Mouse (Mus musculus) layer of hippocampus, adult 2 months (tissue): ENCODE results near the gene Dctn3. TPM values are rescaled to one million over a fixed set of nuclear protein-coding genes. Genes with fewer than 3 reads are reported as not detected.
A peak's percentile ranks its signal among the peaks of the same experiment; 100 is the strongest.

ENCODE experiments used
- DNase-seq, 2 experiments: peaks; one replicate each; pipeline ENCODE4 v3.0.0; 2022; ENCODE audit warnings: low spot score in 2 of 2
- H3K27ac ChIP-seq: fragments of 200-600 bp; 2 replicates; pipeline ENCODE4 v1.8.1; 2022
- H3K4me3 ChIP-seq: fragments of 200-600 bp; 2 replicates; pipeline ENCODE4 v1.8.1; 2022; ENCODE audit warnings: mild to moderate bottlenecking
- CTCF ChIP-seq: fragments of 200-600 bp; conservative IDR thresholded peaks from 2 replicates; pipeline ENCODE4 v1.8.1; 2022; ENCODE audit warnings: antibody characterized with exemption, mild to moderate bottlenecking, moderate library complexity
- total RNA-seq, 2 experiments: library from RNA; stranded (reverse); gene quantifications; 2 replicates each; pipeline ENCODE4 v1.2.3; 2021

Dctn3 gene
- total RNA-seq, 2 experiments from 2014 or later: 136 to 153 TPM

DNA sequence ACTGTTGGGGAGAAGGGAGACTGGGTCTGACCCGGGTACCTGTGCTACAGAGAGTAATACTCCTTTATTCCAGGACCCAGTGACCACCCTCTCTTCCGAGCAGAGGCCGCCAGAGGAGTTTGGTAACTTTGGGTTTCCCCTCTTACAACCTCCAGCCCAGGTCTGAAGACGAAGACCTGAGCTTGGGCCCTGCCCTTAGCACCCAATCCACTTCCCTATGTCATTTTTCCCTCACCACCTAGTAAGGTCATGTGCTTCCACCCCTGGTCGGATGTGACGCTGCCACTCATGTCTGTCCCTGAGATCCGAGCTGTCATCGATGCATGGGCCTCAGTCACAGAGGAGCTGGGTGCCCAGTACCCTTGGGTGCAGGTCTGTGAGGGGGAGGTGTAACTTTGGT is 33.5 kb upstream of the Dctn3 start:
- no peak for TF ChIP-seq CTCF
- DNase-seq: no peak
- Histone ChIP-seq H3K27ac (peak overlapping the region; percentile 95), H3K4me3 (peak overlapping the region; percentile 88)

DNA sequence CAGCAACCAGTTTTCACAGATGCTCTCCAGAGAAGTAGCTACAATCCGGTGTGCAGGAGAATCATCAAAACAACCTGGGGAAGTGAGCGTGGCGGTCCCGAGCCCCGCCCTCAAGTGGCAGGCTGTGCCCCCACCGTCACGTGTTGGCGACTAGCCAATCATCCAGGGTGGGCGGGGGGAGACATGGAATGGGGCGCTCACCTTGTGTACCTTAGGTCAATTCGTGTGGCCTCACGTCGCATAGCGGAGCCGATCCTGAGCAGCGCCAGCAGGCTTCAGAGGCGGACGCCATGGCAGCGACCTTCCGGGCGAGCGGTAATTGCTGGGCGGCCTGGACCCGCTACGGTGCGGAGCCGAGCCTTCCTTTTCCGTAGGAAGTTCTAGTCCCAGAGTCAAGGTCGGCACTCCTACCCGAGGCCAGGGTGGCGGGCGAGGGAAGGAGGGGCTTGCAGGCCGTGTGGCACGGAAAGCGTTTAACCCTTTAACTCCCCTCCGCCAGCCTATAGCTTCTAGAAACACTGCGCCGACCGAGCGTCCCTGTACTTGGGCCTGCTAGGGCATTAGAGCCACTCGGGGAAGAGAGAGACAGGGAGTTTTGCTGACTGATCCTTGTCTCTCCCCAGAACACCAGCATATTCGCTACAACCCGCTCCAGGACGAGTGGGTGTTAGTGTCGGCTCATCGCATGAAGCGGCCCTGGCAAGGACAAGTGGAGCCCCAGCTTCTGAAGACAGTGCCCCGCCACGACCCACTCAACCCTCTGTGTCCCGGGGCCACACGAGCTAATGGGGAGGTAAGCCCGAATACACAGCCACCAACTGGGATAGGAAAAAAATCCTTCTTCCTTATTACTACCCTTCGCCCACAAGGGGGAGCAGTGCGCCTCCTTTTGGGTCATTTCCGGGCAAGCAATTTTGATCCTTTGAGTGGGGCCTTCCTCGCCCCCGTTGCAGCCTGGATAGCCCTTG is 32.7 kb upstream of the Dctn3 start, which contains the start of gene Sigmar1:
Sigmar1 (minus strand) TSS at position 820 of the 968 bp plus-strand sequence.
- Histone ChIP-seq H3K4me3 (peak within 1 kb of the TSS; percentile 88), H3K27ac (peak within 1 kb of the TSS; percentile 95)
- DNase-seq: peak; percentile 76 to 77
- TF ChIP-seq CTCF: peak; percentile 92

DNA sequence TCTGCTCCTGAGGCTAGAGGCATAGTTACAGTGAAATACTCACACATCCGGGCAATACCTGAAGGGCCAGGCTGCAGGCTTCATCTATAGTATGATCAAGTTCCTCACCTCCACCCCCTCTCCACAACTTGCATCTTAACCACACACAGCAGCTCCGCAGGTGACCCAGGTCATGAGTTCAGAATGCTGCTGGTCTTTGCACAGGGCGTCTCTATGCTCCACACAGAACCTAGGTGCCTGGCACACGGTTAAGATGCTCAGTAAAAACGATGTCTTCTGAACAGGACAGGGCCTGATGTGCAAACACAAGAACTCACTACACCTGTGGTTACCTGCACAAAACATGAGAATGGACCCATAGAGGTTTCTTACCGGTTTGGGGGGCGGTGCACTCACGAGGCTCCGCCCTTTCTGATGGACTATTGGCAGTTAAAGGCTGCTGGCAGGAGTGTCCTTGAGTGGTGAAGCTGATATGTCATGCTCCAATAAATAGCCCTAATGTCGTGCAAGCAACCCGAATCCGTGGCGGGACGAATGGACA is 31.9 kb upstream of the Dctn3 start, which contains the start of gene Galt:
Galt (plus strand) TSS at position 432 of the 541 bp plus-strand sequence.
- Histone ChIP-seq H3K4me3 (peak within 1 kb of the TSS; percentile 88), H3K27ac (peak within 1 kb of the TSS; percentile 95)
- no peak for TF ChIP-seq CTCF
- peak in 1 of 2 experiments; percentile 42 for DNase-seq

DNA sequence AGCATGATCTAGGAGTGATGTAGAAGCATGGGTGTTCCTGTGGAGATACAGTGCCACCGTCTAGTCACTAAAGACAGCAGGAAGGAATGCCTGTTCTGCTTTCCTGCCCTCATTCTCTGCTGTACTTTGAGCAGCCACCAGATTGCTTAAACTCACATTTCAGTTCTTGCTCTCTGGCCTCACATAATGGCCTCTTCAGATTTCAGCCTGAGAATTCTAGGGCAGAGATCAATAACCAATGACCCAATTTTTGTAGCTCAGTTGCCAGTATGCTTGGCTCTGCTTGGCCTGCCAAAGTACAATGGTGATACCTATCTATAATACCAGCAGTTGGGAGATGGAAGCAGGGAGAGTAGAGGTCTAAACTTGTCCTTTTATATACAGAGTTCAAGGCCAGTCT is 22.1 kb upstream of the Dctn3 start:
- no peak for TF ChIP-seq CTCF
- Histone ChIP-seq H3K27ac (no peak overlapping the region), H3K4me3 (no peak overlapping the region)
- no peak for DNase-seq

DNA sequence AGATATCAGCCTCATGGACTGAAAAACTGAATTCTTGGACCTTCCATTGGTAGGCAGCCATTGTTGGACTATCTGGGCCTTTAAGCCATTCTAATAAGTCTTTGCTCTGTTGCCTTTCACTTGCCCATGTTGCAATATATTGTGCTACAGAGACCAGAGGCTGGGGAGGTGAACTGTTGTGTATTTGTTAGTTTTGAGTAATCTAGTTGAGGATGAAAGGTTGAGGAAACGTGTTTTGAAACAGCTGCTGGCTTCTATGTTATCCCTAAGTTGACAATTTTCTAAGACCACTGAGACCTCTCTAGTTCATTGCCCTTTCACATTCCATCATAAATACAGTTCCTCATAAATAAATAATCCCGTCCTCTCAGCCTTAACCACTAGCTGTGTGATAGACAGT is 21.2 kb upstream of the Dctn3 start:
- H3K4me3 ChIP-seq: no peak overlapping the region
- no peak for TF ChIP-seq CTCF
- no peak for DNase-seq
- no peak overlapping the region for H3K27ac ChIP-seq

DNA sequence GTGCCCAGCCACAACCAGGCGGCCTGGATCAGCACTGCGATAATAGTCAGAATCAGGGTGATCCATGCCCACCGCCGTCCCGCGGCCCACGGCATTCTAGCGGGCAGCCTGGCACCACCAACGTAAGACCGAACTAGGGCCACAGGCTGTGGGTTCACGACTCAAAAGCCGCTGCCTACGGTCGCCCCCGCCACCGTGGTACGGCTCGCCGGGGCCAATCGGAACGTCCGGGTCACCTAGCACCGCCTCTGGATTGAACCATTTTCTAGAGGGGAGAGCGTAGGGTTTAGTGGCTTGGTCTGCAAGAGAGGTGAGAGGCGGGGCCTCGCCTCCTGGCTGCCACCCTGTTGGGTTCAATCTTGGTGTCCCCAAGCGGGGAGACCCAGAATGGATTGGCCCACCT is 18.2 kb upstream of the Dctn3 start:
- DNase-seq: peak; percentile 88 to 95
- H3K4me3 ChIP-seq: peak overlapping the region; percentile 75
- H3K27ac ChIP-seq: peak overlapping the region; percentile 94
- peak; percentile 42 for TF ChIP-seq CTCF

DNA sequence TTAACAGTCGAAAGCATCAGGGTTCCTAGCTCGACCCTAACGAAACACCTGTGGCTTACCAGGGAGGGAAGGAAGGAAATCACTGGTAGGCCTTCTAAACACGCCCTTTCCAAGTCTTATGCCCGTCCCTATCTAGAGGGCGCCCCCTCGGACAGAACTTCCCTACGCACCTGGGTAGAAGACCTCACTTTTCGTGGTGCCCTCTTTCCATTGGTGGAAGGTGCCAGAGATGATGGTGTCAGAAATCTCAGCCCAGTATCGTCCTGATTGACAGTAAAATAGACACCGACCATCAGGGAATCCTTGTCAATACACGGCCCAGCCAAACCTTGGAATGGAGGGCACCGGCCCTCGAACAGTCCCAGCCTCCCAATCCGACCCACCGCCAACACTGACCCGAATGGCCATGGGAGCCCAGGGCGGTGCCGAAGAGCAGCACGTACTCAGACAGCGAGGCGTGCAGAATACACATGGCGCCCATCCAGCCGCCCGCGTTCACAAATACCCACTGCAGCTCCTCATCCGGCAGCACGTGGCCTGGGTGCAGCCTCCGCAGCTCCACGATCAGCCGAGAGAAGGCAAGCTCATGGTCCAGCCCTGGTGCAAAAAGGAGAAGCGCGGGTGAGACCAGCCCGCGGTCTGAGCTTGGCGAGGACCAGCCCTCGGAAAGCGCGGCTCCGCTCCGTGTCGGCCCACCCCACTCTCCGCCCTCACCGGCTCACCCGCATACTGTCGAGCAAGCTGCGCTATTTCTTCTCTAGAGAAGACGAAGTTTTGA is 17.6 kb upstream of the Dctn3 start:
- TF ChIP-seq CTCF: peak; percentile 1; the same call in 1 of the 2 replicates
- peak overlapping the region; percentile 75 for H3K4me3 ChIP-seq
- DNase-seq: peak in 1 of 2 experiments; percentile 59
- peak overlapping the region; percentile 94 for H3K27ac ChIP-seq

DNA sequence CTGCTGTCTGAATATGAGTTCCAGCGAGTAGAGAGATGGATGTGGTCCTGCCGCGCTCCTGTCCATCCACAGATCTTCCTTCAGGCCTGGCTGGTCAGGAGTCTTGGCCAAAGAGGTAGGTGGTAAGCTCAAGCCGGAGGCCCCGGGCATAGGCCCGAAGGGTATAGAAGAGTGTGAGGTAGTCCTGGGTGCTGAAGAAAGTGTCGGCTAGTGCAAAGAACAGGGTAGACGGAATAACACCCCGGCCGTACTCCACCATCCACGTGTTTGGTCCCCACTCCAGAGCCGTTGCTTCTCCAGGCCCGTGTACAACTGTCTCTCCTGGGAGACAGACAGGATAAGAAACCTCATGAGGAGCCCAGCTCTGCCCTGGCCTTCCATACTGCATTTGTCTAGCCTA is 16.3 kb upstream of the Dctn3 start:
- no peak overlapping the region; the same call in 1 of the 2 replicates for H3K4me3 ChIP-seq

DNA sequence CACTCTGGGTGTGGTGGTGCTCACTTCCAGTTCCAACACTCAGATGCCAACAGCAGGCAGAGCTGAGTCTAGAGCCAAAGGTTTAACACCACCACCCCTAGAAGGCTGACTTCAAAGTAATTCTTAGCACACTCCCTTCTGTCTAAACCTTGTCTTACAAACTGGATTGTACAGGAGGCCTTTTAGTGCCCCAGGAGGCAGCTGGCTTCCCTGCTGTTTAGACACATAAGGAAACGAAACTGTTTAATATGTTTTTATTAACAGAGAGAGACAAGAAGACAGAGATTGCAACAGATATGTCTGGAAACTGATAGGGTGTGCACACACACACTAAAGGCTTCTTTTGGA is 15.3 kb upstream of the Dctn3 start:
- Histone ChIP-seq H3K27ac (no peak overlapping the region; the same call in 1 of the 2 replicates), H3K4me3 (no peak overlapping the region)
- DNase-seq: no peak
- TF ChIP-seq CTCF: no peak

More for the DNA sequence above, 16.3 kb upstream of the Dctn3 start:
- DNase-seq: no peak
- no peak overlapping the region for H3K27ac ChIP-seq
- TF ChIP-seq CTCF: no peak

DNA sequence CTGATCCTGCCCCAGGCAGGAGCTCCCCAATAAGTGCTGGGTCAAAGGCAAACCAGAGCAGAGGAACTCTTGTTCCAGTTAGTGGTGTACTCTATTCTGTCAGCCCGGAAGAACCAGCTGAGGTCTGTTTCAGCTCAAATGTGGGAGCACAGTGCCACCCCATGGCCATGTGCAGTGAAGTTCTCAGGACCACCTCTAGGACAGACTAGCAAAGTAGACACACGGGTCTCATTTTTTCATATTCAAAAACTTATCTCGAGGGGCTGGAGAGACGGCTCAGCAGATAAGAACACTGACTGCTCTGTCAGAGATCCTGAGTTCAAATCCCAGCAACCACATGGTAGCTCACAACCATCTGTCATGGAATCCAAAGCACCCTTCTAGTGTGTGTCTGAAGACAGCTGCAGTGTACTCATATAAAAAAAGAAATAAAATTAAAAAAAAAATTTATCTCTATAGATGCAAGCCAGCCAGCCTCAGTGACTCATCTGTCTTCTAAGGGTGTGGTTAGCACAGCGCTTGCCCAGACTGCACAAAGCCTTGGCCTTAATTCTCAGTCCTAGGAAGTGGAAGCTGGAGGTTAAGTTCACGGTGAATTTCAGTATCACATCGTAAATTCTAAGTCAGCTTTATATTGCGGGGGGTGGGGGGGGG is 14.8 kb upstream of the Dctn3 start:
- peak; percentile 98 for TF ChIP-seq CTCF
- no peak overlapping the region; the same call in 1 of the 2 replicates for H3K27ac ChIP-seq
- H3K4me3 ChIP-seq: no peak overlapping the region
- DNase-seq: peak; percentile 78 to 80

DNA sequence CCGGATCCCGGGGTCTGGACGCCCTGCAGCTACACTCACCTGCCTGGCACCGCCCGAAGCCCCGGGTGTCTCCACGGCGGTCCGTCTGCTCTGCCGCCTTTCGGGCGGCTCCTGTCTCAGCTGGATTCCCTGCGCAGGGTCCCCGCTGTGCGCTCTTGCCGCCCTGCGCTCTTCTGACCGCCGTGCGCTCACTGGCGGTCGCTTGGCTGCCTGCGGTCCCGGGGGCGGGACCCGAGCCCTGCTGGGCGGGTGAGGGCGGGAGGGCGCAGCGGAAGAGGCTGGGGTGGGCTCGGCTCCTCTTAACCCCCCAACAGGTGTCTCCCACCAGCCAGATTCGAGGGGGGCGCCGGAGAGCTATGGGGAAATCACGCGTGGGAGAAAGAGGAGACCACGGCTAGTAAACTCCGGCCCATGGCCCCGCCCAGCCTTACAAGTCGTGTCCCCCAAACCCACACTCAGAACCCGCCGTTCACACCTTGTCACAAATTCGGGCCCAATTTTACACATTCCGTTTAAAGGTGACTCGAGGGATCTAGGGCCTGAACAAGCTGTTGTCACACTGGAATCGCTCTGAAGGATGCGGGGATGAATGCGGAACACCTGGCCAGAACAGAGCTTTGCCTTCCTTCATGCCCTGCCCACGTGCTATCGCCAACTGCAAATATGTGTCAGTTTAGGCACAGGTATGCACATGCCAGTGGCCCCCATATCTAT is 8.2 kb upstream of the Dctn3 start, which contains the start of gene Arid3c:
Arid3c (minus strand) TSS at position 91 of the 714 bp plus-strand sequence.
- H3K4me3 ChIP-seq: peak within 1 kb of the TSS; percentile 41
- TF ChIP-seq CTCF: no peak
- no peak within 1 kb of the TSS for H3K27ac ChIP-seq
- DNase-seq: no peak
